Mouse (Mus musculus) stomach, postnatal 0 days (tissue): Measurements from ENCODE around the gene Clptm1. TPM values are rescaled to one million over a fixed set of nuclear protein-coding genes. Genes with fewer than 3 reads are reported as not detected.
A peak's percentile ranks its signal among the peaks of the same experiment; 100 is the strongest.

Experiments
- ATAC-seq: fragments of 200-750 bp; cut with Nextera tagmentation; 2 replicates; pipeline ENCODE4 v1.8.0; 2017; ENCODE audit not compliant: low FRiP score, low TSS enrichment
- DNase-seq: peaks from one replicate; pipeline ENCODE4 v3.0.0-alpha.2; 2016; ENCODE audit warnings: low spot score
- H3K27ac ChIP-seq: fragments of 300-500 bp; sonication (generic); replicated peaks from 2 replicates; pipeline ENCODE4 v1.5.1; 2014; ENCODE audit warnings: mild to moderate bottlenecking, control low read depth
- H3K27me3 ChIP-seq: fragments of 300-500 bp; sonication (generic); 2 replicates; pipeline ENCODE4 v1.6.1; 2014; ENCODE audit warnings: low read length; ENCODE audit not compliant: control insufficient read depth, insufficient read depth
- H3K36me3 ChIP-seq: fragments of 300-500 bp; sonication (generic); 2 replicates; pipeline ENCODE4 v1.6.1; 2014; ENCODE audit warnings: low read length, mixed read lengths; ENCODE audit not compliant: control insufficient read depth, insufficient read depth
- H3K4me1 ChIP-seq: fragments of 300-500 bp; sonication (generic); replicated peaks from 2 replicates; pipeline ENCODE4 v1.6.1; 2014; ENCODE audit warnings: antibody characterized with exemption; ENCODE audit not compliant: control insufficient read depth, insufficient read depth
- H3K4me2 ChIP-seq: fragments of 300-500 bp; sonication (generic); replicated peaks from 2 replicates; pipeline ENCODE4 v1.6.1; 2014; ENCODE audit warnings: low read depth, mild to moderate bottlenecking, control low read depth, moderate library complexity
- H3K4me3 ChIP-seq: fragments of 300-500 bp; sonication (generic); 2 replicates; pipeline ENCODE4 v1.5.1; 2014; ENCODE audit warnings: low read depth, low read length, control low read depth
- H3K9ac ChIP-seq: fragments of 300-500 bp; sonication (generic); 2 replicates; pipeline ENCODE4 v1.6.1; 2014; ENCODE audit warnings: mild to moderate bottlenecking, low read length, control low read depth, mixed read lengths
- H3K9me3 ChIP-seq: fragments of 300-500 bp; sonication (generic); 2 replicates; pipeline ENCODE4 v1.6.1; 2016; ENCODE audit warnings: low read length; ENCODE audit not compliant: control insufficient read depth
- CTCF ChIP-seq: IDR thresholded peaks from 2 replicates; pipeline ENCODE4 v1.5.1; 2016; ENCODE audit warnings: antibody characterized with exemption, low read depth, mild to moderate bottlenecking, moderate library complexity
- EP300 ChIP-seq: optimal IDR thresholded peaks from 2 replicates; pipeline ENCODE3; 2016; ENCODE audit warnings: antibody characterized with exemption
- WGBS: fragments of 180-500 bp; shearing (Covaris S2); extraction: QIAGEN DNeasy Blood & Tissue Kit; methylation state at CpG from one replicate; pipeline ENCODE4 v1.1.7; 2014; 5-methylcytosine and 5-hydroxymethylcytosine counted together
- polyA plus RNA-seq: library from polyadenylated mRNA; unstranded; fragments of >200 nt; fragmentation: Nextera tagmentation; extraction: Ambion mirVana; gene quantifications from 2 replicates; pipeline ENCODE4 v1.2.1, GENCODE M21; 2015

The Clptm1 gene
- polyA plus RNA-seq, 1 experiment from 2014 or later, result 55.0 TPM

DNA sequence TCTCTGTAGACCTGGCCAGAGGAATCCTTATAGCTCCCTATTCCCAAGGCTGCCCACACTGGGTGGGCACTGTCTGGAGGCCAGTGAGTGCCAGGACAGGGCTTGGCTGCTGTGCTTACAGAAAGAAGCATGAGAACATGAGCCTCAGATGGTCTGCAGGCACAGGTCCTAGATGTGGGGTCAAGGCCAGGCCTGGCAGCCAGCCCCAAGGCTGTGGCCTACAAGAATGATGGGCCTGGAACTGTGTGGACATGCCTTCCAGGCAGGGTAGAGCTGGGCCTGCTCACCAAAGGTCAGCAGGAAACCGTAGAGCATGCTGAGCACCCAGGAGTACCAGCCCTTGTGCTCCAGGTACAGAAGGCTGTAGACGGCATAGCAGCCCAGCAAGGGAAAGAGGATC, 30.2 kb downstream of the Clptm1 start:
- H3K27me3 ChIP-seq, result no peaks in the 10 kb centered on the region
- TF ChIP-seq EP300 (no peak), CTCF (no peak)
- no peak for DNase-seq
- H3K9me3 ChIP-seq, result no peaks in the 10 kb centered on the region
- peaks cover 44% of the 10 kb centered on the region for H3K36me3 ChIP-seq
- no peak; the same call in 1 of the 2 replicates for ATAC-seq
- no peaks in the 10 kb centered on the region for H3K4me1 ChIP-seq
- no peak overlapping the region for H3K9ac ChIP-seq
- no peak overlapping the region for H3K4me2 ChIP-seq
- WGBS, result 98% methylated on average over 2 of the region's 2 CpGs
- no peak overlapping the region for H3K4me3 ChIP-seq
- H3K27ac ChIP-seq, result no peak overlapping the region

DNA sequence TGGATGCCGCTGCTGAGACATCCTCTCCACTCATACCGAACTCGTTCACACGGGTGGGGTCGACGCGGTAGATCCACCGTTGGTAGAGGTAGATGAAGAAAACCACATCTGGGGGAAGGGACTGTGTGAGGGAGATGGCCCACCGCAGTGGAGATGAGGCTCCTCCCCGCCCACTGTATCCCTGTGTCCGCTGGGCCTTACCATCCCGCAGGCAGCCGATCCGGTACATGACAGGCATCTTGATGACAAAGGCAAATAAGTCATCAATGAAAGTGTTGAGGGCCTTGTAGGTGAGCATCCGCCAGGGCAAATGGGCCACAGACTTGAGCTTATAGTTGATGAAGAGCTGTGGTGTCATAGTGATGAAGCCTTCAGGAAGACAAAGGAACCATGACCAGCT, 31.0 kb downstream of the Clptm1 start:
- no peaks in the 10 kb centered on the region for H3K4me1 ChIP-seq
- WGBS, result 86% methylated on average over 15 of the region's 15 CpGs
- no peak overlapping the region for H3K9ac ChIP-seq
- no peaks in the 10 kb centered on the region for H3K9me3 ChIP-seq
- DNase-seq, result no peak
- TF ChIP-seq EP300, result no peak
- no peak for TF ChIP-seq CTCF
- peaks cover 41% of the 10 kb centered on the region for H3K36me3 ChIP-seq
- no peak overlapping the region for H3K4me2 ChIP-seq
- no peak overlapping the region for H3K27ac ChIP-seq
- no peak for ATAC-seq
- H3K27me3 ChIP-seq, result no peaks in the 10 kb centered on the region
- no peak overlapping the region for H3K4me3 ChIP-seq

DNA sequence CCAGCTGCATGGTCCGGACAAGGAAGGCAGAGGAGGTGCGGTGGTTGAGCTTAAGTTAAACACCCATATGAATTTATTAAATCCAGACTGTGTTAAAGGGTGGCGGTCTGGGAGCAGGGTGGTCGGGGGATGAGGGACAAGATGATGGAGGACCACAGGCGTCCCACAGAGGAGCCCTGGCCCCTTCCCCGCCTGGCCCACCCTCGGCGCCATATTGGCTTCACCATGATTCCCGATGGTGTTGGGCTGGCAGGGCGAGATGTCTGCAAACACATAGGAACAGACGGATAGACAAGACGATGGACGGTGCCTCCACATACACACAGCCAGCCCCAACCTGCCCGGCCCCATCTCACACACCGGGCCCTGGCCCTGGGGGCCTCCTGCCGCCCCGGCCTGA, 31.6 kb downstream of the Clptm1 start:
- no peak for ATAC-seq
- no peak for DNase-seq
- Histone ChIP-seq H3K9ac (no peak overlapping the region), H3K9me3 (no peaks in the 10 kb centered on the region), H3K4me2 (no peak overlapping the region), H3K36me3 (peaks cover 41% of the 10 kb centered on the region), H3K4me3 (no peak overlapping the region), H3K27me3 (no peaks in the 10 kb centered on the region), H3K4me1 (no peaks in the 10 kb centered on the region), H3K27ac (no peak overlapping the region)
- WGBS, result 88% methylated on average over 17 of the region's 17 CpGs
- TF ChIP-seq EP300 (no peak), CTCF (no peak)

DNA sequence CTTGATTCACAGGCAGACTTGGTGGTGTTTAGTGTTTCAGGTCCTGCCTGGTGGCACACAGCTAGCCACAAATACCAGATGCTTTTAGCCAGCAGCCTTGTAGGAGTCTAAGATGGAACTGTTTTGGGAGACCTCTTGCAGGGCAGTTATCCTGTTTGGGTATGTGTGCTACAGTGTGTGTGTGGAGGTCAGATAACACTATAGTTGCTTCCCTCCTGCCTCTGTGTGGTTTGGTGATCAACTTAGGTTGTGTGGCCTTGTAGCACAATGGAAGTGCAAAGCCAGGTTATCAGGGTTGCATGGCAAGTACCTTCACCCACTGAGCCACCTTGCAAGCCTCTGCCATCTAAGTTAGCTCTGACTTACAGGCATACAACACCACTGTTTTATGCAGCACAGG, 32.1 kb downstream of the Clptm1 start:
- H3K4me1 ChIP-seq, result no peaks in the 10 kb centered on the region
- DNase-seq (no peak), ATAC-seq (no peak)
- no peak overlapping the region for H3K9ac ChIP-seq
- H3K27ac ChIP-seq, result no peak overlapping the region
- no peak overlapping the region for H3K4me2 ChIP-seq
- H3K27me3 ChIP-seq, result no peaks in the 10 kb centered on the region
- H3K9me3 ChIP-seq, result no peaks in the 10 kb centered on the region
- H3K36me3 ChIP-seq, result peaks cover 37% of the 10 kb centered on the region
- no peak overlapping the region for H3K4me3 ChIP-seq
- TF ChIP-seq EP300 (no peak), CTCF (no peak)

DNA sequence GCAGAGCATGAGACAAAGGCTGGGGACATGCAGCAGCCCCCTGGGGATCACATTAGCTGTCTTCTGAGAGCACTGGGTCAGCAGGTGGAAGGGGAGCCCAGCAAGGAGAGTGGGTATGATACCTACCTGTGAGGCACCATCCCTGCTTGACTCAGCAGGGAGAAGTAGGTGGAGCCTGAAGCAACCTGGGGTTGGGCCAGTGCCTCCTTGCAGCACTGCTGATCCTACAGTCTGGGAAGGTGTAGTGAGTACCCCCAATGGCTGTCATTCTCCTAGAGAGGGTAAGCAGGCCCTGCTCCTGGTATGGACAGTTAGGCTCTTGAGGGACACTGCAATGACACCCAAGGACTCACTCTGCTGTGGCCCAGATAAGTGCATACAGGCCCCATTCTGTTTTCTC, 32.6 kb downstream of the Clptm1 start:
- peaks cover 33% of the 10 kb centered on the region for H3K36me3 ChIP-seq
- H3K9me3 ChIP-seq, result no peaks in the 10 kb centered on the region
- no peaks in the 10 kb centered on the region for H3K4me1 ChIP-seq
- DNase-seq, result no peak
- H3K27me3 ChIP-seq, result no peaks in the 10 kb centered on the region
- H3K9ac ChIP-seq, result no peak overlapping the region
- H3K4me3 ChIP-seq, result no peak overlapping the region
- no peak for ATAC-seq
- no peak overlapping the region for H3K4me2 ChIP-seq
- no peak overlapping the region for H3K27ac ChIP-seq
- no peak for TF ChIP-seq EP300
- TF ChIP-seq CTCF, result no peak

DNA sequence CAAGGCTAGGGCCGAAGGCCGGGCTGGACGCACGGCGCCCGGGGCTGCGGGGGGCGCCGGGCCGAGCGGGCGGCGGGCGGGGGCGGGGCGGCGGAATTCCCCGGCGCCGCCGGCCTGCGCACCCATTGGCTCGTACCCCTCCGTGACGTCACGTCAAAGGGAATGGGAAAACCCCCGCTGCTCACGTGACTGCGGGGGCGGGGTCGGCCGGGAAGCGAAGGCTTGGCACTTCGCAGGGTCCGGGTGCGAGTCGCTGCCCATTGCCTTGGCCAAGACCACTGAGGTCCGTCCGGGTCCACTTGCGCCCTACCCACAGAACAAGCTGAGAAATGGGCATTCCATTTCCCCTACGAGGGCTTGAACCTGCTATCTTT, 35.5 kb downstream of the Clptm1 start, which contains the start of gene Relb:
Gene Relb (minus strand): TSS at position 78 of the 374 bp plus-strand sequence.
- H3K4me3 ChIP-seq, result peak within 1 kb of the TSS; percentile 87
- H3K27ac ChIP-seq, result peak within 1 kb of the TSS; percentile 91
- H3K4me2 ChIP-seq, result peak within 1 kb of the TSS; percentile 98
- DNase-seq, result peak; percentile 91
- TF ChIP-seq CTCF (no peak), EP300 (no peak)
- H3K4me1 ChIP-seq, result no peaks in the 10 kb centered on the region
- peaks cover 11% of the 10 kb centered on the region for H3K36me3 ChIP-seq
- ATAC-seq, result peak; percentile 41
- no peaks in the 10 kb centered on the region for H3K27me3 ChIP-seq
- H3K9ac ChIP-seq, result peak within 1 kb of the TSS; percentile 68
- no peaks in the 10 kb centered on the region for H3K9me3 ChIP-seq
- WGBS, result under 1% methylated on average over 32 of the region's 41 CpGs
